Mouse (Mus musculus) embryonic facial prominence, embryonic 11.5 days (tissue): ENCODE results near the gene Kifc3. TPM values are rescaled to one million over a fixed set of nuclear protein-coding genes. Genes with fewer than 3 reads are reported as not detected.

Experiments used
- ATAC-seq: fragments of 200-750 bp; cut with Nextera tagmentation; replicated peaks from 2 replicates; pipeline ENCODE4 v1.8.0; 2017; ENCODE audit warnings: low read depth; ENCODE audit not compliant: insufficient number of reproducible peaks, low FRiP score, low TSS enrichment
- DNase-seq: peaks from one replicate; pipeline ENCODE4 v3.0.0-alpha.2; 2015; ENCODE audit warnings: low spot score
- H3K27ac ChIP-seq: fragments of 300-500 bp; sonication (generic); replicated peaks from 2 replicates; pipeline ENCODE4 v1.5.1; 2014; ENCODE audit warnings: mild to moderate bottlenecking, low read depth, low read length, control low read depth
- H3K27me3 ChIP-seq: fragments of 300-500 bp; sonication (generic); 2 replicates; pipeline ENCODE4 v1.6.1; 2014; ENCODE audit warnings: mild to moderate bottlenecking, low read length, moderate library complexity, mixed read lengths; ENCODE audit not compliant: control insufficient read depth, insufficient read depth
- H3K36me3 ChIP-seq: fragments of 300-500 bp; sonication (generic); replicated peaks from 2 replicates; pipeline ENCODE4 v1.6.1; 2014; ENCODE audit warnings: low read depth, mild to moderate bottlenecking, low read length, moderate library complexity, mixed read lengths; ENCODE audit not compliant: control insufficient read depth, insufficient read depth
- H3K4me1 ChIP-seq: fragments of 300-500 bp; sonication (generic); 2 replicates; pipeline ENCODE4 v1.6.1; 2014; ENCODE audit warnings: low read length, mixed read lengths; ENCODE audit not compliant: control insufficient read depth, insufficient read depth
- H3K4me2 ChIP-seq: fragments of 300-500 bp; sonication (generic); 2 replicates; pipeline ENCODE4 v1.6.1; 2014; ENCODE audit warnings: low read depth, mild to moderate bottlenecking, control low read depth, low read length, moderate library complexity
- H3K4me3 ChIP-seq: fragments of 300-500 bp; sonication (generic); 2 replicates; pipeline ENCODE4 v1.5.1; 2014; ENCODE audit warnings: low read depth, low read length, control low read depth
- H3K9ac ChIP-seq: fragments of 300-500 bp; sonication (generic); replicated peaks from 2 replicates; pipeline ENCODE4 v1.6.1; 2014; ENCODE audit warnings: mild to moderate bottlenecking, control low read depth, low read length
- H3K9me3 ChIP-seq: fragments of 300-500 bp; sonication (generic); replicated peaks from 2 replicates; pipeline ENCODE4 v1.6.1; 2016; ENCODE audit warnings: mild to moderate bottlenecking, low read length, inconsistent platforms, mixed read lengths; ENCODE audit not compliant: control insufficient read depth
- WGBS: fragments of 180-500 bp; shearing (Covaris S2); extraction: QIAGEN DNeasy Blood & Tissue Kit; methylation state at CpG from one replicate; pipeline ENCODE4 v1.1.7; 2014; 5-methylcytosine and 5-hydroxymethylcytosine counted together
- polyA plus RNA-seq: library from polyadenylated mRNA; unstranded; fragments of >200 nt; fragmentation: Nextera tagmentation; extraction: Ambion mirVana; gene quantifications from 2 replicates; pipeline ENCODE4 v1.2.1, GENCODE M21; 2014

Gene Kifc3
- polyA plus RNA-seq, 1 experiment from 2014 or later, result 3.9 TPM

DNA sequence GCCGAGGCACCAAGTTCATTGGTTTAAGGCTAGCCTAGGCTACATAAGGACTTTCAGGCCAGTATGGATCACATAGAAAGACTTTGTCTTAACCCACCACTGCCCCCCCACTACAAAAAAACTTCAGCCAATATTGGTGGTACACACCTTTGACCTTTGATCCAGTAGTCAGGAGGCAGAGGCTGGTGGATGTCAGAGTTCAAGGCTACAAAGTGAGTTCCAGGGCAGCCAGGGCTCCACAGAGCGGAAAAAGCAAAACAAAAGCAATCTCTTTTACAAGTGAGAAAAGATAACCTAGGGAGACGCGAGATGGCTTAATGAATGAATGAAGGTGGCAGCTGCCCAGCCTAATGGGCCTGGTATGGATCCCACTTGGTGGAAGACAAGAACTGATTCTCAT lies 48.6 kb downstream of the Kifc3 start:
- Histone ChIP-seq H3K27ac (no peak overlapping the region), H3K9me3 (no peaks in the 10 kb centered on the region), H3K27me3 (no peaks in the 10 kb centered on the region), H3K4me3 (no peak overlapping the region), H3K4me1 (peaks cover 3% of the 10 kb centered on the region; the same call in 1 of the 2 replicates), H3K36me3 (no peaks in the 10 kb centered on the region), H3K4me2 (no peak overlapping the region), H3K9ac (no peak overlapping the region)
- DNase-seq (no peak), ATAC-seq (no peak)
- 64% methylated on average over 4 of the region's 4 CpGs for WGBS

DNA sequence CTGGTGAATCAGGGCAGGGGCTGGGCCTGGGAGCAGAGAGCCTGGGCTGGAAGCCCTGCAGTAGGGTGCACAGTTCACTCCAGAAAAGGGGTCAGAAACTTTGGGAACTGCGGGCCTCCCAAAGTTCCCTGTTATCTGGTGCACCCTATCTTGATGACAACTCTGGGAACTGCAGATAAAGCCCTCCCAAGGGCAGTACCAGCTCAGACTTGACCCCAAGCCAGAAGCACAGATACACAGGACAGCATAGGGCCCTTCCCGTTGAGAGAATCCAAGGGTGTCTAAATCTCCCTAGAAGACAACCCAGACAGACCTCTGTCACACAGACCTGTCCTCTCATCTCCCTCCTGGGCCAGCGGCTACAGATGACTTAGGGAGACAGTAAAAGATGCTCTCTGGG lies 52.0 kb downstream of the Kifc3 start:
- H3K36me3 ChIP-seq, result no peaks in the 10 kb centered on the region
- 90% methylated on average over 3 of the region's 3 CpGs for WGBS
- no peak for DNase-seq
- no peaks in the 10 kb centered on the region for H3K9me3 ChIP-seq
- no peak overlapping the region for H3K4me2 ChIP-seq
- no peak overlapping the region for H3K4me3 ChIP-seq
- H3K27ac ChIP-seq, result no peak overlapping the region
- ATAC-seq, result no peak
- H3K9ac ChIP-seq, result no peak overlapping the region
- peaks cover 3% of the 10 kb centered on the region; the same call in 1 of the 2 replicates for H3K4me1 ChIP-seq
- no peaks in the 10 kb centered on the region for H3K27me3 ChIP-seq

- Histone ChIP-seq H3K27me3 (no peaks in the 10 kb centered on the region), H3K9ac (no peak overlapping the region), H3K4me3 (no peak overlapping the region), H3K36me3 (no peaks in the 10 kb centered on the region), H3K4me2 (no peak overlapping the region), H3K27ac (no peak overlapping the region), H3K4me1 (no peaks in the 10 kb centered on the region), H3K9me3 (no peaks in the 10 kb centered on the region)
- ATAC-seq (no peak), DNase-seq (no peak)
- 57% methylated on average over 10 of the region's 10 CpGs for WGBS
Measured at GRCm38 (mm10) chr8:95149426-95149825, 53.2 kb downstream of the Kifc3 start.

GRCm38 (mm10) chr8:95146846-95147245 lies 55.8 kb downstream of the Kifc3 start:
- H3K4me3 ChIP-seq, result no peak overlapping the region
- WGBS, result 87% methylated on average over 5 of the region's 5 CpGs
- no peaks in the 10 kb centered on the region for H3K36me3 ChIP-seq

DNA sequence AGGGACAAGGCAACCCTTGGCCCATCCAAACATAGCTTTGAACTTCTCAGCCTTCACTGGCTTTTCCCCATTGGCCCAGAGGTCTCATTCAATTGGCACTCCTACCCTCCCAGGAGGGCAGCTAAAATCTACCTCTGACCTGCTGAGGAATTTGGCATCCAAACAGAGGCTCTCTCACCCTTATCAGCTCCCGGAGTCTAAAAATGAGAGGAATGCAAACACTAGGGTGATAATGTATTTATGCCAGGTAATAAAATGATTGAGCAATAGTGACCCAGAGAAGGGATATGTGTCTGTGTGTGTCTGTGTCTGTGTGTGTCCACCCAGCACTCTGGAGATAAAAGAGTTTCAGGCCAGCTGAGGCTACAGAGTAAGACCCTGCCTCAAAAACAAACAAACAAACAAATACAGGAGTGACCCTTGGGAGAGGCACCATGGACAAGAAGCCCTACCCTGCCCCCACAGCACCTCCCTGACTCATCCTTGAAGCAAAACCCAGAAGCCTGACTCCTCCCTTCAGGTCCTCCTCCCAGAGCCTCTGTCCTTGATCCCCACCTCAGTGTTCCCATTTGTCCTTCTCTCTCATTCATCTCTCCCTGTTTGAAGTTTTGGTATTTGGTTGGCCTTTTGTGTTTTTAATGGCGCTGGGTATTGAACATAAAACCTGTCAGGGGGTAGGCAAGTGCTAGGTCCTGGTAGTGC lies 56.4 kb downstream of the Kifc3 start:
- no peak for DNase-seq
- Histone ChIP-seq H3K27me3 (no peaks in the 10 kb centered on the region), H3K9me3 (no peaks in the 10 kb centered on the region), H3K4me2 (no peak overlapping the region), H3K36me3 (no peaks in the 10 kb centered on the region), H3K9ac (no peak overlapping the region), H3K4me3 (no peak overlapping the region), H3K27ac (no peak overlapping the region), H3K4me1 (0 out of 2 replicates have a peak, but pooled peaks cover 4% of the 10 kb centered on the region)
- no peak for ATAC-seq
- 81% methylated on average over 2 of the region's 2 CpGs for WGBS

More at GRCm38 (mm10) chr8:95146846-95147245, 55.8 kb downstream of the Kifc3 start:
- no peak overlapping the region for H3K4me2 ChIP-seq
- H3K9ac ChIP-seq, result no peak overlapping the region
- H3K27me3 ChIP-seq, result no peaks in the 10 kb centered on the region
- H3K27ac ChIP-seq, result no peak overlapping the region
- no peaks in the 10 kb centered on the region for H3K9me3 ChIP-seq
- H3K4me1 ChIP-seq, result 0 out of 2 replicates have a peak, but pooled peaks cover 2% of the 10 kb centered on the region
- no peak for DNase-seq
- no peak for ATAC-seq

DNA sequence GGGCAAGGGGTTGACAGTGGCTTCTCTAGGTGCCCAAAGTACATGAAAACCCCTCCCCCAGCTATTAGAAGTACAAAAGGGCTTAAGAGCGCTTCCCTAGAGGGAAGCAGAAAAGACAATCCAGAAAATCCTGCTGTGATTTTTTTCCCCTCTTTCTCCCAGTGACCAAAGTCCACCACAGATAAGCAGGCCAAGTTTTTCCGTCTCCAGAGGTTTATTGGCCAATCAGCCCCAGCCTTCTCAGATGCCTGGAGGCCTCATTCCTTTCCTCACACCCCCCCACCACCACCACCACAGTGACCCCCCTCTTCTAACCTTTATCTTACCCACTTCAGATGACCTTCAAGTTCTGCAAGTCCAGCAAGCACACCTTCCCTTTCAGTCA lies 58.0 kb downstream of the Kifc3 start:
- no peak for ATAC-seq
- WGBS, result 34% methylated on average over 2 of the region's 2 CpGs
- no peaks in the 10 kb centered on the region for H3K27me3 ChIP-seq
- H3K36me3 ChIP-seq, result no peaks in the 10 kb centered on the region
- H3K27ac ChIP-seq, result no peak overlapping the region
- no peak overlapping the region for H3K9ac ChIP-seq
- no peak overlapping the region for H3K4me3 ChIP-seq
- no peak for DNase-seq
- H3K4me1 ChIP-seq, result 0 out of 2 replicates have a peak, but pooled peaks cover 4% of the 10 kb centered on the region
- no peak overlapping the region for H3K4me2 ChIP-seq
- H3K9me3 ChIP-seq, result no peaks in the 10 kb centered on the region

- DNase-seq, result no peak
- Histone ChIP-seq H3K27ac (no peak overlapping the region), H3K4me1 (0 out of 2 replicates have a peak, but pooled peaks cover 4% of the 10 kb centered on the region), H3K4me3 (no peak overlapping the region), H3K4me2 (no peak overlapping the region), H3K36me3 (no peaks in the 10 kb centered on the region), H3K27me3 (no peaks in the 10 kb centered on the region), H3K9ac (no peak overlapping the region), H3K9me3 (no peaks in the 10 kb centered on the region)
- no peak for ATAC-seq
- 69% methylated on average over 6 of the region's 6 CpGs for WGBS
Measured at GRCm38 (mm10) chr8:95143805-95144630, 58.6 kb downstream of the Kifc3 start.
